Mouse (Mus musculus) embryo, embryonic 10.5 days (tissue): ENCODE data around the gene Gad1.
A peak's percentile ranks its signal among the peaks of the same experiment; 100 is the strongest.

Experiments
- DNase-seq: peaks from one replicate; pipeline ENCODE4 v3.0.0-alpha.2; 2015; ENCODE audit warnings: low spot score

Gene Gad1

GRCm38 (mm10) chr2:70628397-70628796, 75.5 kb downstream of the Gad1 start:
- no peak for DNase-seq

- DNase-seq = peak; percentile 75
These were observed 76.5 kb downstream of the Gad1 start for GRCm38 (mm10) chr2:70629339-70629761.

DNA sequence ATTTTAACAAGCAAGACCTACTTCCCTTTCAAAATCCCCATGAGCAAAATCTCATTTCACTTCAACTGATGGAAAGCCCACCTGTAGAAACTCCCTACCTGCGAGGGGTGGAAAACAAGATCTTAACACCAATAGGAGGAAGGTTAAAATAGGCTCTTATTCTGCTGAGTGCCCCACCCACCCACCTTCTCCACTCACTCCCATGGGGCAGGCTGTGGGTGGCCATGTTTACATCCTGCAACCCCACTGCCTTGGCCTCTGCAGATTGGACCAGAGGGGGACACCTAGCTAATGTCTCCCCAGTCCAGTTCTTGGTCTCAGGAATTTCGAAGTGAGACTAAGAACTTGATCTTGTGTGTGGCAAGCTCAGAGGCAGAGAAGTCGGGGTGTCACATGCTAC, 77.0 kb downstream of the Gad1 start:
- no peak for DNase-seq

DNA sequence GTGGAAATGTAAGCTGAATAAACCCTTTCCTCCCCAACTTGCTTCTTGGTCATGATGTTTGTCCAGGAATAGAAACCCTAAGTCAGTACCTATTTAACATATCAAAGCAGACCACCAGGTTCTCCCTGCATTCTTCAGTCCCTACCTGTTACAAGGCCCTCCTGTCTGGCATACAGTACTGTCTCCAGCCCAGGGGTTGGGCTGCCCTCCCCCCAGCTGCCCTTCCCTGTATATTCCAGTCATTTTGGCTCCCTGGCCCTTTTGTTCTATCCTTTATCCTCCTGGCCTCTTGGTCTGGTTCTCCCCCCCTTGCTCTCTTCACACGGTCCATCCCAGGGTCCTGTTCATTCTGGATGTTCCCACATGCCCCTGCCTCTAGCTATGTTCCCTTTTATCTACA, 78.4 kb downstream of the Gad1 start:
- no peak for DNase-seq

DNA sequence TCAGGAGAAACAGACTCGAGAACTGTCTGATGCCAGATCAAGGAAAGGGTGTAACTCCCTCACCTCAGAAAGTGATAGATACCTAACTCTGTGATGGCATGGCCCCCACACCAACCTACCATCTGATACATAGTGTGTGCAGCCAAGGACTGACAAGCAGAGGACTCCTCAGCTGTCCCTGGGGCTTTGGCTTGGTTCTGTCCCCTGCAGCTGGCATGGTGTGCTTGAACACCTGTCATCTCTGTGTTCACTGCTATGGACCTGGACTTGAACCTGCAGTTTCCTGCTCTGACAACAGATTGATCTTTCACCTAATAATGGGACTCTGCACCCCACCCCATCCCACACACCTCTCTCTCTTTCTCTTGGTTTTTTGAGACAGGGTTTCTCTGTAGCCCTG, 79.5 kb downstream of the Gad1 start:
- no peak for DNase-seq

GRCm38 (mm10) chr2:70634028-70634690, 81.3 kb downstream of the Gad1 start:
- DNase-seq = no peak

- DNase-seq = no peak
These were observed 88.1 kb downstream of the Gad1 start for GRCm38 (mm10) chr2:70640968-70641367.

GRCm38 (mm10) chr2:70642971-70643565, 90.2 kb downstream of the Gad1 start:
- DNase-seq = peak; percentile 46

DNA sequence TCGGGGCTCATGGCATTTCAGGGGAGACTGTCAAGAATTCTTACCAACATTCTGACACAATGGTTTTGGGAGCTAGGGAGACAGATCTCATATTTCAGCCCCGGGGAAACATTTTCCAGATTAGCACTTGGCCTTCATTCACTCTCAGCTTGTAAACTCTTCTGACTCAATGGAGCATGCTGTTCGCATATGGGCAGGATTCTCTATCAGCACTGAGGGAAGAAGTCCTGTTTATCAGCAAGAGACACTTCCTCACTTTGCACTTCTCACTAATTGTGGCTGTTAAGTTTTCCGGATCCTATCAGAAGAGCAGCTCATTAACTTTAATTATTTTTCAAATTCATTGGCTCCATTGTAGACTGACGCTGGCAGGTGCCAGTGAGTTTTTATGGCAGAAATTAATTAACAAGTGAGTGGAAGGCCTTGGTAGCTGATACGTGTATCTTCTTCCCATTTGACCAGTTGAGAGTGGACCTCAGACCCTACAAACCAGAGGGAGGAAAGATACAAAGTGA, 92.5 kb downstream of the Gad1 start:
- DNase-seq = no peak

DNA sequence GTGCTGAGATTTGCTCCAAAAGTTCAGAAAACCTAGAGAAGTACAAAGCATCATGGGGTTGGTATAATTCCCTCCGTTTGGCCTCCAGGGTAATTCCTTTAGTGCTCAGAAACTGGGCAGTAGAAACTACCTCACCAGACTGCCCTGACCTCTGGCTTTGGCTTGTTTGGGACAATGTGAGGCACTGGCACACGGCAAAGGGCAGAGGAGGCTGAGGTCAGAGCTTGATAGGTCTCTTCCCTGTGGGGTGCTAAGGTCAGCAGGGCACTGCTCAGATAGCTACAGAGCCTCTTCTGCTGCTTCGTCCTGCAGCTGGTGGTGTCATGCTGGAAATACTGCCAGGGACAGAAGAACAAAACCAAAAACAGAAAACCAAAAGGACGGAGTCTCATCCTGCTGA, 94.8 kb downstream of the Gad1 start:
- no peak for DNase-seq

GRCm38 (mm10) chr2:70648271-70648670, 95.4 kb downstream of the Gad1 start:
- no peak for DNase-seq

GRCm38 (mm10) chr2:70649471-70649870, 96.6 kb downstream of the Gad1 start:
- no peak for DNase-seq
